Mouse (Mus musculus) C3H10T1/2 (cell line): ENCODE results near the gene Amer2. TPM values are rescaled to one million over a fixed set of nuclear protein-coding genes. Genes with fewer than 3 reads are reported as not detected.

Experiments used
- polyA plus RNA-seq, 2 experiments: library from polyadenylated mRNA; unstranded; fragments of >200 nt; fragmentation: generic; extraction: Trizol; gene quantifications; one replicate each; pipeline ENCODE4 v1.2.1; 2012; ENCODE audit warnings: missing spikeins in 2 of 2

Gene Amer2
- polyA plus RNA-seq, result not detected

GRCm38 (mm10) chr14:60372821-60373309 is at the start of gene Amer2:
Gene Amer2, plus strand, starts transcription at chr14:60373259.

Other genes starting within 250 kb of the Amer2 start
- gene Atp8a2, start 176.1 kb upstream of the Amer2 start, polyA plus RNA-seq, result under 1 TPM in 1 of 2 experiments, not detected in 1; under 0.01 TPM
- not detected for gene Nupl1, start 121.8 kb upstream of the Amer2 start, polyA plus RNA-seq
- gene Gm49336, start 121.8 kb upstream of the Amer2 start, polyA plus RNA-seq, result 1 to 10 TPM; 1.1 to 4.8 TPM
- 1 to 10 TPM in 1 of 2 experiments, under 1 TPM in 1; 0.57 to 7.8 TPM for gene Mtmr6, start 108.0 kb upstream of the Amer2 start, polyA plus RNA-seq